Mouse (Mus musculus): ENCODE data around the gene Irf2bp2.

The Irf2bp2 gene

GRCm38 (mm10) chr8:126539355-126540093 lies 54.3 kb downstream of the Irf2bp2 start:
- CTCF ChIA-PET, result interaction anchor here in 3 of 4 experiments (0.5 to 1.5 kb wide), 11 partner anchors 20 to 450 kb away, joined by 3 to 7 read pairs (median 3); no protein-coding TSS in a partner anchor
- POLR2A ChIA-PET, result interaction anchor here (0.6 to 3.0 kb wide), 29 partner anchors 9 to 1704 kb away, joined by 3 to 21 read pairs (median 4); partner anchors contain the start of genes Irf2bp2 (in 2 of the 4), Rbm34 (in 2 of the 4) and Tomm20 (in 1 of the 4)

DNA sequence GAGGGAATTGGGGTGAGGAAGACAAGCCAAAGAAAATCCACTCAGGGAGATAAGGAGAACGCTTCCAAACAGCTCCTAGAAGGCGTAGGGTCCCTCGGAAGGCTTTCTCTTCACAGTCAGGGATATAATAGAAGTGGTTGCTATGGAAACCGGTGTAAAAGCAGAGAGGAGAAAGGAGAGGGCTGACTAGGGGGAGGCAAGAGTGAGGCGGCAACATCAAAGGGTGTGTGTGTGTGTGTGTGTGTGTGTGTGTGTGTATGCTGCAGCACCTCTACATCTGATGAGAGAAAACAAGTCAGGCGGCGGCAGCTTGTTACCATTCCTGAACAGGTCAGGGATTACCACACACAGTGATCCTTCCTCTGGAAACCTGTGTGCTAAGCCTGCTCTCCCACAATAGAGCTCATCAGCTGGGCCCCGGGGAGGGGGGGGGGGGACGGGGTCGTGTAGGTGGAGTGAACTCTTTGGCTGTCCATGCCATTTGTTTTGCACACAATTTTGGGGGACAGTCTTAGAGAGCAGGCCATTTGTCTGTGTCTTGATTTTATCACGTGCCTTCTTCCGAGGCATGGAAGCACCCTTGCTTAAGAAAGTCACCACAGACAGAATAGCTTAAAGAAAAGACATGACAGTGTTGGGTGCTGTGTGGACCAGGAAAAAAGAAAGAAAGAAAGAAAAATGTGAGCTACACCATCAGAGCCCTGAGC lies 55.0 kb downstream of the Irf2bp2 start:
- CTCF ChIA-PET, result interaction anchor here in 3 of 4 experiments (0.5 to 1.5 kb wide), 15 partner anchors 10 to 451 kb away, joined by 3 to 9 read pairs (median 3); no protein-coding TSS in a partner anchor
- POLR2A ChIA-PET, result interaction anchor here (0.6 to 3.0 kb wide), 34 partner anchors 9 to 1703 kb away, joined by 3 to 21 read pairs (median 4); partner anchors contain the start of genes Irf2bp2 (in 2 of the 4), Rbm34 (in 2 of the 4) and Tomm20 (in 1 of the 4)

Data from embryonic stem cell, embryonic (primary cell).